Mouse (Mus musculus) limb, embryonic 14.5 days (tissue): ENCODE measurements at regions not wholly inside any gene's neighbourhood (a gene's known extent, or its start where the extent isn't known, plus 50 kb on each side); places are given as distances from the start of the nearest gene placed in this dataset.

Experiments
- ATAC-seq: fragments of 200-750 bp; cut with Nextera tagmentation; 2 replicates; pipeline ENCODE4 v1.8.0; 2017; ENCODE audit warnings: low read depth, moderate number of reproducible peaks, moderate TSS enrichment; ENCODE audit not compliant: low FRiP score
- DNase-seq: peaks from one replicate; pipeline ENCODE4 v3.0.0-alpha.2; 2015; ENCODE audit warnings: low spot score
- H3K27ac ChIP-seq: fragments of 300-500 bp; sonication (generic); replicated peaks from 2 replicates; pipeline ENCODE4 v1.5.1; 2014; ENCODE audit warnings: low read depth, mild to moderate bottlenecking, low read length, moderate library complexity, mixed read lengths
- H3K27me3 ChIP-seq: fragments of 300-500 bp; sonication (generic); 2 replicates; pipeline ENCODE4 v1.6.1; 2014; ENCODE audit warnings: low read length, mixed read lengths; ENCODE audit not compliant: control insufficient read depth, insufficient read depth
- H3K36me3 ChIP-seq: fragments of 300-500 bp; sonication (generic); 2 replicates; pipeline ENCODE4 v1.6.1; 2014; ENCODE audit warnings: mild to moderate bottlenecking, low read length, moderate library complexity, mixed read lengths; ENCODE audit not compliant: control insufficient read depth, insufficient read depth
- H3K4me1 ChIP-seq: fragments of 300-500 bp; sonication (generic); 2 replicates; pipeline ENCODE4 v1.6.1; 2014; ENCODE audit warnings: antibody characterized with exemption, low read length, mixed read lengths; ENCODE audit not compliant: control insufficient read depth, insufficient read depth
- H3K4me2 ChIP-seq: fragments of 300-500 bp; sonication (generic); replicated peaks from 2 replicates; pipeline ENCODE4 v1.6.1; 2014; ENCODE audit warnings: low read depth, mild to moderate bottlenecking, low read length, moderate library complexity; ENCODE audit not compliant: severe bottlenecking
- H3K4me3 ChIP-seq: fragments of 300-500 bp; sonication (generic); replicated peaks from 2 replicates; pipeline ENCODE4 v1.5.1; 2014; ENCODE audit warnings: low read length
- H3K9ac ChIP-seq: fragments of 300-500 bp; sonication (generic); 2 replicates; pipeline ENCODE4 v1.6.1; 2014; ENCODE audit warnings: mild to moderate bottlenecking, low read depth, low read length, moderate library complexity; ENCODE audit not compliant: severe bottlenecking
- H3K9me3 ChIP-seq: fragments of 300-500 bp; sonication (generic); 2 replicates; pipeline ENCODE4 v1.6.1; 2016; ENCODE audit warnings: low read length; ENCODE audit not compliant: control insufficient read depth
- POLR2A ChIP-seq: fragments of 200-500 bp; IDR thresholded peaks from 2 replicates; pipeline ENCODE4 v1.8.0; 2012; ENCODE audit warnings: inconsistent platforms, mild to moderate bottlenecking, moderate library complexity, borderline replicate concordance; ENCODE audit not compliant: insufficient read depth, insufficient read length; ENCODE audit errors: extremely low read depth
- WGBS: fragments of 180-500 bp; shearing (Covaris S2); extraction: QIAGEN DNeasy Blood & Tissue Kit; methylation state at CpG from one replicate; pipeline ENCODE4 v1.1.7; 2014; 5-methylcytosine and 5-hydroxymethylcytosine counted together

GRCm38 (mm10) chr10:43746631-43747001, 154.9 kb downstream of the Qrsl1 start:
- Histone ChIP-seq H3K27ac (no peak overlapping the region), H3K36me3 (no peaks in the 10 kb centered on the region), H3K4me1 (peaks cover 6% of the 10 kb centered on the region; the same call in 1 of the 2 replicates), H3K9me3 (no peaks in the 10 kb centered on the region), H3K9ac (no peak overlapping the region), H3K27me3 (no peaks in the 10 kb centered on the region), H3K4me2 (no peak overlapping the region), H3K4me3 (no peak overlapping the region)
- WGBS: 83% methylated on average over 1 of the region's 1 CpGs
- TF ChIP-seq POLR2A: no peak
- DNase-seq (no peak), ATAC-seq (no peak)

GRCm38 (mm10) chr10:43747541-43747940, 154.0 kb downstream of the Qrsl1 start:
- no peak overlapping the region for H3K4me2 ChIP-seq
- no peaks in the 10 kb centered on the region for H3K27me3 ChIP-seq
- no peaks in the 10 kb centered on the region for H3K9me3 ChIP-seq
- no peak overlapping the region for H3K4me3 ChIP-seq
- H3K27ac ChIP-seq: no peak overlapping the region
- DNase-seq (no peak), ATAC-seq (no peak)
- no peaks in the 10 kb centered on the region for H3K36me3 ChIP-seq
- no peak overlapping the region for H3K9ac ChIP-seq
- 89% methylated on average over 4 of the region's 4 CpGs for WGBS
- TF ChIP-seq POLR2A: no peak
- peaks cover 2% of the 10 kb centered on the region; the same call in 1 of the 2 replicates for H3K4me1 ChIP-seq

DNA sequence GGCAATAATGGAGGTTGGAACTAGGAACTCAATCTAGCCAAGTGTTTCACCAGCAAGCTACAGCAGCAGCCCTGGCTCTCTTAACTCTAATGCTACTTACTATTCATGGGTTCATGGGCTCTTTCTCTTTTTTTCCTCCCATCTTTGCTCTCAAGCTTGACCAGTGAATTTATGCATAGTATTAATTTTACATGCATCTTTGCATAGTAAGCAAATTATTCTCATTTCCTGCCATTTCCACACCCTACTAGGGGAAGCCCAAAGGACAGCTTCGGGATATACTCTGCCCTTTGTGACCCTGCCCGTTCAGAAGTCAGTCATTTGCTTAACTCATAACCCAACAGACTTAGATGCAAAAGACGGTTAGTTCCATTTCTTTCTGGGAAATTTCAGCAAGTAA, 153.2 kb downstream of the Qrsl1 start:
- no peaks in the 10 kb centered on the region for H3K9me3 ChIP-seq
- DNase-seq (no peak), ATAC-seq (no peak)
- no peak overlapping the region for H3K9ac ChIP-seq
- no peaks in the 10 kb centered on the region for H3K4me1 ChIP-seq
- H3K36me3 ChIP-seq: no peaks in the 10 kb centered on the region
- no peak overlapping the region for H3K4me3 ChIP-seq
- H3K27ac ChIP-seq: no peak overlapping the region
- 79% methylated on average over 3 of the region's 3 CpGs for WGBS
- H3K4me2 ChIP-seq: no peak overlapping the region
- no peak for TF ChIP-seq POLR2A
- H3K27me3 ChIP-seq: no peaks in the 10 kb centered on the region

- H3K4me1 ChIP-seq: no peaks in the 10 kb centered on the region
- H3K27ac ChIP-seq: no peak overlapping the region
- ATAC-seq (no peak), DNase-seq (no peak)
- H3K4me3 ChIP-seq: no peak overlapping the region
- H3K36me3 ChIP-seq: no peaks in the 10 kb centered on the region
- H3K9ac ChIP-seq: no peak overlapping the region
- no peak overlapping the region for H3K4me2 ChIP-seq
- H3K27me3 ChIP-seq: no peaks in the 10 kb centered on the region
- no peak for TF ChIP-seq POLR2A
- H3K9me3 ChIP-seq: no peaks in the 10 kb centered on the region
- 96% methylated on average over 4 of the region's 4 CpGs for WGBS
Observed at GRCm38 (mm10) chr10:43749496-43750110, 151.9 kb downstream of the Qrsl1 start.

DNA sequence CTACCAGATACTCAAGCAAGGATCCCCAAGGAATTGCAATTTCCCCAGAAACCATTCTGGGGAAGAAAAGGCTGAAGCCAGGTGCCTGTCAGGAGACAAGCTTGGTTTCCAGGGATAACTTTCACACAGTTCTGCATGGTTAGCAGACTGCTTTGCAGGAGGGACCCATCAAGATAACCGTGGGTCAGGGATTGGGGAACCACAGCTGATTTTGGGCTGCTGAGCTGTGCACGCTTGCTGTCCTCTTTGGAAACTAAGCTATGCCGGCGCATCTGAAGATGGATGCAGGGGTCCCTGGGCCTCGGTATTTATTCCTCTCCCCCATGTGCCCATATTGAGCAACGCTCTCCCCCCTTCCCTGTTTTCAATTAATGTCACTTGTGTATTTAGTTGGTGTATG, 151.1 kb downstream of the Qrsl1 start:
- Histone ChIP-seq H3K9ac (no peak overlapping the region), H3K9me3 (no peaks in the 10 kb centered on the region), H3K4me1 (no peaks in the 10 kb centered on the region), H3K27ac (no peak overlapping the region), H3K4me2 (no peak overlapping the region), H3K36me3 (no peaks in the 10 kb centered on the region), H3K27me3 (no peaks in the 10 kb centered on the region), H3K4me3 (no peak overlapping the region)
- DNase-seq (no peak), ATAC-seq (no peak)
- 65% methylated on average over 6 of the region's 6 CpGs for WGBS
- TF ChIP-seq POLR2A: no peak

- Histone ChIP-seq H3K9ac (no peak overlapping the region), H3K9me3 (no peaks in the 10 kb centered on the region), H3K27me3 (no peaks in the 10 kb centered on the region), H3K27ac (no peak overlapping the region), H3K4me3 (no peak overlapping the region), H3K36me3 (no peaks in the 10 kb centered on the region), H3K4me2 (no peak overlapping the region), H3K4me1 (no peaks in the 10 kb centered on the region)
- 67% methylated on average over 10 of the region's 10 CpGs for WGBS
- DNase-seq: no peak
- no peak for TF ChIP-seq POLR2A
- no peak for ATAC-seq
Observed at GRCm38 (mm10) chr10:43750854-43751253, 150.7 kb downstream of the Qrsl1 start.
